Mouse (Mus musculus) C2C12 (cell line): ENCODE measurements around the gene Kidins220.

Experiments used
- CEBPB ChIP-seq: IDR thresholded peaks from one replicate; pipeline ENCODE4 v1.6.1; 2011; ENCODE audit warnings: low read depth, mild to moderate bottlenecking, control low read depth, moderate library complexity
- CTCF ChIP-seq: IDR thresholded peaks from one replicate; pipeline ENCODE4 v1.5.1; 2011; ENCODE audit not compliant: control insufficient read depth, insufficient read depth, insufficient read length
- FOSL1 ChIP-seq: IDR thresholded peaks from one replicate; pipeline ENCODE4 v1.8.0; 2011; ENCODE audit warnings: mild to moderate bottlenecking, low read length; ENCODE audit not compliant: poor library complexity, insufficient read depth, severe bottlenecking
- MAX ChIP-seq: IDR thresholded peaks from one replicate; pipeline ENCODE4 v1.6.1; 2011; ENCODE audit warnings: mild to moderate bottlenecking, control low read depth
- MYOD1 ChIP-seq: IDR thresholded peaks from one replicate; pipeline ENCODE4 v1.6.1; 2011; ENCODE audit warnings: low read depth; ENCODE audit not compliant: control insufficient read depth, insufficient read length
- MYOG ChIP-seq: IDR thresholded peaks from one replicate; pipeline ENCODE4 v1.6.1; 2011; ENCODE audit not compliant: control insufficient read depth, insufficient read length; ENCODE audit errors: extremely low read depth
- USF1 ChIP-seq: IDR thresholded peaks from one replicate; pipeline ENCODE4 v1.6.1; 2011; ENCODE audit warnings: low read depth, mild to moderate bottlenecking, control low read depth, moderate library complexity

DNA sequence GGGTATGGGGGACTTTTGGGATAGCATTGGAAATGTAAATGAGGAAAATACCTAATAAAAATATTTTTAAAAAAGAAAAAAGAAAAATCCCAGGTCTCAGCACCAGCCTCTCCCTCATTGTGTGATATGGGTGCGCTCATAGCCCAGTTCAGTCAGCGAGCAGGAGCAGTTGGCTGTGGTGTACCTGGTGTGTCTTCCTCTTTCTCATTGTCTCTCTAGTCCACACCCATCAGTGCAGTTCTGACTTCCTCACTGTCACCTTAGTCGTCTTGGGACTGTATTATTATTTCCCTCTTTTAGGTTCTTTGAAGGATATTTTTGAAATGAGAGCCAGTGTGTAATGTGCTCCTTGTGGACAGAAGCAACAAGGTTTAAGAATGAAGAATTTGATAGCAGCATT is 61.3 kb downstream of the Kidins220 start:
- no peak for TF ChIP-seq CTCF
- no peak for TF ChIP-seq MAX
- TF ChIP-seq USF1: no peak
- no peak for TF ChIP-seq MYOG
- no peak for TF ChIP-seq FOSL1
- no peak for TF ChIP-seq CEBPB
- no peak for TF ChIP-seq MYOD1
